Mouse (Mus musculus): ENCODE data around the gene Nxpe2. TPM values are rescaled to one million over a fixed set of nuclear protein-coding genes. Genes with fewer than 3 reads are reported as not detected.
A peak's percentile ranks its signal among the peaks of the same experiment; 100 is the strongest.

The Nxpe2 gene
- 1.3 TPM in 1 of 2 replicates, not detected in the other for polyA plus RNA-seq (2012; ENCODE audit: insufficient read depth, low replicate concordance)

- Histone ChIP-seq H3K9me3 (no peaks in the 10 kb centered on the region), H3K4me1 (peaks cover 81% of the 10 kb centered on the region), H3K4me3 (replicated peaks) (peak within 1 kb of the TSS; percentile 86), H3K27me3 (replicated peaks) (no peaks in the 10 kb centered on the region), H3K36me3 (replicated peaks; ENCODE audit: low read length) (peaks cover 17% of the 10 kb centered on the region)
- TF ChIP-seq FLI1 (IDR thresholded peaks at IDR 0.05; ENCODE audit: low read length): no peak
- no peak for TF ChIP-seq GATA1 (IDR thresholded peaks at IDR 0.05; ENCODE audit: borderline replicate concordance, low read length)
Observed at GRCm38 (mm10) chr9:48353148-48353698, at the start of gene Nxpe2. Gene Nxpe2, minus strand, starts transcription at chr9:48353454.

GRCm38 (mm10) chr9:48389983-48390382, 36.7 kb upstream of the Nxpe2 start:
- TF ChIP-seq FLI1 (IDR thresholded peaks at IDR 0.05; ENCODE audit: low read length) (no peak), GATA1 (IDR thresholded peaks at IDR 0.05; ENCODE audit: borderline replicate concordance, low read length) (no peak)
- Histone ChIP-seq H3K36me3 (replicated peaks; ENCODE audit: low read length) (no peaks in the 10 kb centered on the region), H3K9me3 (no peaks in the 10 kb centered on the region), H3K4me1 (no peaks in the 10 kb centered on the region; the same call in 1 of the 2 replicates), H3K4me3 (replicated peaks) (no peak overlapping the region), H3K27me3 (replicated peaks) (no peaks in the 10 kb centered on the region)

GRCm38 (mm10) chr9:48388451-48388850, 35.2 kb upstream of the Nxpe2 start:
- no peak overlapping the region for H3K4me3 ChIP-seq (replicated peaks)
- no peaks in the 10 kb centered on the region for H3K36me3 ChIP-seq (replicated peaks; ENCODE audit: low read length)
- H3K27me3 ChIP-seq (replicated peaks): no peaks in the 10 kb centered on the region
- no peaks in the 10 kb centered on the region for H3K9me3 ChIP-seq
- no peaks in the 10 kb centered on the region; the same call in 1 of the 2 replicates for H3K4me1 ChIP-seq
- no peak for TF ChIP-seq GATA1 (IDR thresholded peaks at IDR 0.05; ENCODE audit: borderline replicate concordance, low read length)
- no peak for TF ChIP-seq FLI1 (IDR thresholded peaks at IDR 0.05; ENCODE audit: low read length)

DNA sequence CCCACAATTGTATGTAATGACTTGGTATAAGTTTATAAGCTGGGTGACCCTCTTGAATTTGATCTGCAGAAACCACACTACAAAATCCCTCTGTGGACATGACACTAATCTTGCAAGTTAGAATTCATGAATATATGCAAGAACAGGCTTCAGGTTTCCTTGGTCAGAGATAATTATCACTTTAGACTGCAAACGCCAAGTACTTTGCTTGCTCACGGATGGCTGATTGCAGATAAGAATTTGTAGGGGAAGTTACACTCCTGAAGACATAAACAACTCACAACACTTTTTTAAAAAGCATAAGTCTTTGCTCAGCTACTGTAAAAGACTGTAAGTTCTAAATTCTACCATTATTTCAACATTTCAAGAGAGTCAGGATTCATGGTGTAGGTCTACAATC, 21.1 kb upstream of the Nxpe2 start:
- Histone ChIP-seq H3K36me3 (replicated peaks; ENCODE audit: low read length) (no peaks in the 10 kb centered on the region), H3K27me3 (replicated peaks) (no peaks in the 10 kb centered on the region), H3K4me3 (replicated peaks) (no peak overlapping the region), H3K4me1 (peaks cover 23% of the 10 kb centered on the region), H3K9me3 (no peaks in the 10 kb centered on the region)
- TF ChIP-seq FLI1 (IDR thresholded peaks at IDR 0.05; ENCODE audit: low read length) (no peak), GATA1 (IDR thresholded peaks at IDR 0.05; ENCODE audit: borderline replicate concordance, low read length) (no peak)

- no peaks in the 10 kb centered on the region for H3K36me3 ChIP-seq (replicated peaks; ENCODE audit: low read length)
- no peaks in the 10 kb centered on the region for H3K9me3 ChIP-seq
- peak overlapping the region; percentile 40 for H3K4me3 ChIP-seq (replicated peaks)
- TF ChIP-seq GATA1 (IDR thresholded peaks at IDR 0.05; ENCODE audit: borderline replicate concordance, low read length) (no peak), FLI1 (IDR thresholded peaks at IDR 0.05; ENCODE audit: low read length) (no peak)
- H3K27me3 ChIP-seq (replicated peaks): no peaks in the 10 kb centered on the region
- H3K4me1 ChIP-seq: peaks cover 26% of the 10 kb centered on the region
Observed at GRCm38 (mm10) chr9:48373232-48373878, 20.1 kb upstream of the Nxpe2 start.

DNA sequence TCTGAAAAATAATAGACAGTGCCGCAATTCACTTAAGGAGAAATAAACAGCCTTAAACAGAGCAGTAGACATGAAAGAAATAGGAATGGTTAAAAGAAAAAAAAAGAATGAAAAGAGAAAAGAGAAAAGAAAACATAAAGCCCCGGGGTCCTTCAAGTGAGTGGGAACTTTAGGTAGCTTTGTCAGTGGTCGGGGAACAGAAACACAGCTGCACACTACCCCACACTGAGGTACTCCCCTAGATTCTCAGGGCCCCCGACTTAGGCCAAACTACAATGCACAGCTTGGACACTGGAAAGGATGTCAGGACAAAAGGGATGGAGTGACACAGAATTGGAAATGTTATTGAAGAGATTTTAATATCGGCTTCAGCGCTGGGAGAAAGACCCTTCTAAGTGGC, 9.5 kb upstream of the Nxpe2 start:
- no peaks in the 10 kb centered on the region for H3K27me3 ChIP-seq (replicated peaks)
- H3K9me3 ChIP-seq: no peaks in the 10 kb centered on the region
- H3K4me3 ChIP-seq (replicated peaks): no peak overlapping the region
- TF ChIP-seq GATA1 (IDR thresholded peaks at IDR 0.05; ENCODE audit: borderline replicate concordance, low read length): no peak
- H3K4me1 ChIP-seq: peaks cover 49% of the 10 kb centered on the region
- no peaks in the 10 kb centered on the region for H3K36me3 ChIP-seq (replicated peaks; ENCODE audit: low read length)

DNA sequence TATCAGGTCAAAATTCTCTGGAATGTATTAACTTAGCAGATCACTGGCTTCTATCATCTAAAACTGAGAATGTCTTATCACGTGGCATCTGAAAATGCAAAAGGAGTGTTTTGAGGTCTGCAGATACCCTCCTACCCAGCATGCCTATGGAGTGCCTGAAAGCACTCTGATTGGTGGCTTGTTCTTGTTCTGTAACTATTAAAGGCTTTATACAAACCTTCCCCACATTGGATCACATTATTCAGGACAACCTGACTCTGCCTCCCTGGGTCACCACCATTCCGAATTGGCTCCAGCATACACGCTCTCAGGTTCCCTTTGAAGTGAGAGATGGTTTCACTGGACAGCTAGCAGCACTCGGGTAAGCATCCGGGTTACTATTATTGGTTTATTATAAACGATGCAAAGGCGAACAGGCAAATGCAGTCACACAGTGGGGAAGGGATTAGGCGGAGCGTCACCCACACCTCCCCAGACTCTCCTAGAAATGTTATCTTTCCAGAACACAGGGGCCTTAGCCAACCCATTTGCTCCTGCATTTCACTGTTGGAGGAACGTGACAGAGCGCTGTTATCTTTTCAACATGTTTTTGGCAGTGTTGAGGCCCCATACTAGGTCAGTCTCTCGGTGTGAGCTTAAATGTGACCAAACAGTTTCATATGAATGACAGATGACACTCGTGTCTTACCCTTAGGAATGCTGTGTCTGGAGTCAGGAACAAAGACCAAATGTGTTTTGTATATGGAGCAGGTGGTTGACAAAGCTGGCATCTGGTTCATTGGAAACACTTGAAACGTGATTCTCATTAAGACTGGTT, 8.8 kb upstream of the Nxpe2 start:
- TF ChIP-seq FLI1 (IDR thresholded peaks at IDR 0.05; ENCODE audit: low read length): no peak
- no peak for TF ChIP-seq GATA1 (IDR thresholded peaks at IDR 0.05; ENCODE audit: borderline replicate concordance, low read length)
- H3K4me3 ChIP-seq (replicated peaks): no peak overlapping the region
- H3K9me3 ChIP-seq: no peaks in the 10 kb centered on the region
- peaks cover 56% of the 10 kb centered on the region for H3K4me1 ChIP-seq
- H3K27me3 ChIP-seq (replicated peaks): no peaks in the 10 kb centered on the region
- H3K36me3 ChIP-seq (replicated peaks; ENCODE audit: low read length): no peaks in the 10 kb centered on the region

GRCm38 (mm10) chr9:48360826-48361225, 7.6 kb upstream of the Nxpe2 start:
- Histone ChIP-seq H3K4me3 (replicated peaks) (no peak overlapping the region), H3K4me1 (peaks cover 68% of the 10 kb centered on the region), H3K27me3 (replicated peaks) (no peaks in the 10 kb centered on the region), H3K36me3 (replicated peaks; ENCODE audit: low read length) (no peaks in the 10 kb centered on the region), H3K9me3 (no peaks in the 10 kb centered on the region)
- TF ChIP-seq FLI1 (IDR thresholded peaks at IDR 0.05; ENCODE audit: low read length) (no peak), GATA1 (IDR thresholded peaks at IDR 0.05; ENCODE audit: borderline replicate concordance, low read length) (no peak)

- Histone ChIP-seq H3K9me3 (no peaks in the 10 kb centered on the region), H3K36me3 (replicated peaks; ENCODE audit: low read length) (no peaks in the 10 kb centered on the region), H3K4me1 (peaks cover 82% of the 10 kb centered on the region), H3K27me3 (replicated peaks) (no peaks in the 10 kb centered on the region), H3K4me3 (replicated peaks) (peak overlapping the region; percentile 56)
- no peak for TF ChIP-seq FLI1 (IDR thresholded peaks at IDR 0.05; ENCODE audit: low read length)
- peak; percentile 77; the same call in 1 of the 3 replicates for TF ChIP-seq GATA1 (IDR thresholded peaks at IDR 0.05; ENCODE audit: borderline replicate concordance, low read length)
Observed at GRCm38 (mm10) chr9:48357097-48357496, 3.8 kb upstream of the Nxpe2 start.

- Histone ChIP-seq H3K4me3 (replicated peaks) (no peak overlapping the region), H3K27me3 (replicated peaks) (no peaks in the 10 kb centered on the region), H3K4me1 (peaks cover 90% of the 10 kb centered on the region), H3K9me3 (no peaks in the 10 kb centered on the region), H3K36me3 (replicated peaks; ENCODE audit: low read length) (peaks cover 17% of the 10 kb centered on the region)
- TF ChIP-seq FLI1 (IDR thresholded peaks at IDR 0.05; ENCODE audit: low read length): no peak
- no peak for TF ChIP-seq GATA1 (IDR thresholded peaks at IDR 0.05; ENCODE audit: borderline replicate concordance, low read length)
Observed at GRCm38 (mm10) chr9:48354793-48355192, 1.5 kb upstream of the Nxpe2 start.
